Mouse (Mus musculus): ENCODE data around the gene Vps35l. TPM values are rescaled to one million over a fixed set of nuclear protein-coding genes. Genes with fewer than 3 reads are reported as not detected.

Gene Vps35l
- polyA plus RNA-seq, 1 experiment from 2014 or later, result 63.4 TPM

DNA sequence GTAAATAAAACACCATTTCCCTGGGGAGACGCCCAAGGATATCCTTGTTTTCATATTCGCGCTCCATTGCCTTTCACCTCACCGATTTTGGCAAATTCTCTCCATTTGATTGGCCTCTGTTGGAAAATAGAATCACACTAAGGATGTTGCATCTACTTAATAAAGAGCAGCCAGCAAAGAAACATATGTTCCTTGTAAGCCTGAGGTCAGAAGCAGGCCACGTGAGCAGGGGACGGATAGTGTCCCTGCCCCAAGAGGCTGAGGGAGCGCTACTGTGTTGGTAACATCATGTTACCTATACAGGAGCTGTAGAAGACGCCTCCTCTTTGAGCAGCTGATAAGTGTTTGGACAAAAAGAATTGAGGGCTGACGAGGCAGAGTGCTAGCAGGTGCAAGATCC, 36.5 kb downstream of the Vps35l start:
- Histone ChIP-seq H3K4me1 (ENCODE audit: insufficient read depth) (no peaks in the 10 kb centered on the region), H3K9ac (no peak overlapping the region), H3K27ac (ENCODE audit: low read depth) (no peak overlapping the region), H3K4me3 (ENCODE audit: low read depth, low read length) (no peak overlapping the region), H3K27me3 (ENCODE audit: insufficient read depth, low read length) (no peaks in the 10 kb centered on the region), H3K9me3 (ENCODE audit: low read depth, low read length) (no peaks in the 10 kb centered on the region), H3K4me2 (no peak overlapping the region), H3K36me3 (ENCODE audit: insufficient read depth) (peaks cover 21% of the 10 kb centered on the region; the same call in 1 of the 2 replicates)
- 73% methylated on average over 9 of the region's 9 CpGs for WGBS
- DNase-seq (no peak), ATAC-seq (ENCODE audit: insufficient read depth) (no peak)
- TF ChIP-seq CTCF (IDR thresholded peaks at IDR 0.05; ENCODE audit: low read depth), result no peak

DNA sequence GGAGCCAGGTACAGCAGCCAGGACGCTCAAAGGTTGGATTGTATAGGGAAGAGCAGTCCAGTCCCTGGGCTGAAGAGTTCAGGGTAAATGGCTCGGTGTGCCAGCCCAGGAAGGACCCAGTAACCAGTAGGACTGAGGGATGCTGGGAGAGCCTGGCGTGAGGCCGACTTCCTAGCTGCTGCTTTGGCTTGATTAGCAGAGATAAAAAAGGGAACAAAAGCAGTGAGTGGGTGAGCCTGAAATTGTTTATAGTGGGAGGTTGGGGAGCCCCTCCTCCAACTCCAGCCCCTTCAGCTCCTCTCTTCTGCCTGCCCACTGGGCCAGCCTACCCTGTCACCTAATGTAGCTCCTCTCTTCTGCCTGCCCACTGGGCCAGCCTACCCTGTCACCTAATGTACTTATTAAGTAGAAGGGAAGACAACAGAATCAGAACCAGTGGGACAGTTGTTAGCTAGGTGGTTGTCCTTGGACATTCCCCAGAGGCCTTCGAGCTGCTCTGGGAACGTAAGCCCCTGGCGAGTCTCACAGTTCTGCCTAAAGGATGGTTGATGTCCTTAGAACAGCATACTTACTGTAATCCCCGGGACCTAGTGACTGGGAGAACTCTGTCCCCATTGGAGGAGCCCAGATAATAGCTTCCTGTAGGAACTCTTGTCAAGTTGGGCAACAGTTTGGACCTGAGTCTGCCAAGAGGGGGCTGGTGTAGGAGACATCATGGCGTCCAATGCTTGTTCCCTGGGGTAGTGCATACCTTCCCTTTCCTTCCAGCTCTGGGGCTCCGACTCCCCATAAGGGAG, 37.8 kb downstream of the Vps35l start:
- peak; percentile 61 for DNase-seq

DNA sequence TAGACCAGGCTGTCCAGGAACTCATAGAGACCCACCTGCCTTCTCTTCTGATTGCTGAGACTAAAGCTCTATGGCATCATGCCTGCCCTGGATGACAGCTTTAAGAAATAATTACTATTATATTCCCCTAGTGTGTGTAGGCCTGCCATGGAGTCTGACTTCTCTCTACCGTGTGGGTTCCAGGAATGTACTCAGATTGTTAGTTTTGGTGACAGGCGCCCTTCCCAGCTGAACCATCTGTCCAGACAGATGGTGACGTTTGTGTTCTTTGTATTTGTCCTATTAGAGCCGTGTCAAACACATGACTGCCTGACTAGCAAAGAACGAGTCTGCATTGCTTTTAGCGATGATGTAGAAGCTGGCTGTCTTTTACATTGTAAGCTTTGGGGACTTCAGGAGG, 38.5 kb downstream of the Vps35l start:
- Histone ChIP-seq H3K27me3 (ENCODE audit: insufficient read depth, low read length) (no peaks in the 10 kb centered on the region), H3K4me1 (ENCODE audit: insufficient read depth) (no peaks in the 10 kb centered on the region), H3K27ac (ENCODE audit: low read depth) (no peak overlapping the region), H3K4me2 (no peak overlapping the region), H3K4me3 (ENCODE audit: low read depth, low read length) (no peak overlapping the region), H3K9me3 (ENCODE audit: low read depth, low read length) (no peaks in the 10 kb centered on the region), H3K36me3 (ENCODE audit: insufficient read depth) (peaks cover 18% of the 10 kb centered on the region; the same call in 1 of the 2 replicates), H3K9ac (no peak overlapping the region)
- DNase-seq (no peak), ATAC-seq (ENCODE audit: insufficient read depth) (no peak)
- TF ChIP-seq CTCF (IDR thresholded peaks at IDR 0.05; ENCODE audit: low read depth), result no peak
- WGBS, result 68% methylated on average over 6 of the region's 6 CpGs

More for the DNA sequence above, 37.8 kb downstream of the Vps35l start:
- Histone ChIP-seq H3K27me3 (ENCODE audit: insufficient read depth, low read length) (no peaks in the 10 kb centered on the region), H3K4me3 (ENCODE audit: low read depth, low read length) (no peak overlapping the region), H3K27ac (ENCODE audit: low read depth) (no peak overlapping the region), H3K4me2 (no peak overlapping the region), H3K9ac (no peak overlapping the region), H3K4me1 (ENCODE audit: insufficient read depth) (no peaks in the 10 kb centered on the region), H3K9me3 (ENCODE audit: low read depth, low read length) (no peaks in the 10 kb centered on the region), H3K36me3 (ENCODE audit: insufficient read depth) (peaks cover 18% of the 10 kb centered on the region; the same call in 1 of the 2 replicates)
- 68% methylated on average over 10 of the region's 10 CpGs for WGBS
- TF ChIP-seq CTCF (IDR thresholded peaks at IDR 0.05; ENCODE audit: low read depth), result no peak
- ATAC-seq (ENCODE audit: insufficient read depth), result peak; percentile 63; the same call in 1 of the 2 replicates

DNA sequence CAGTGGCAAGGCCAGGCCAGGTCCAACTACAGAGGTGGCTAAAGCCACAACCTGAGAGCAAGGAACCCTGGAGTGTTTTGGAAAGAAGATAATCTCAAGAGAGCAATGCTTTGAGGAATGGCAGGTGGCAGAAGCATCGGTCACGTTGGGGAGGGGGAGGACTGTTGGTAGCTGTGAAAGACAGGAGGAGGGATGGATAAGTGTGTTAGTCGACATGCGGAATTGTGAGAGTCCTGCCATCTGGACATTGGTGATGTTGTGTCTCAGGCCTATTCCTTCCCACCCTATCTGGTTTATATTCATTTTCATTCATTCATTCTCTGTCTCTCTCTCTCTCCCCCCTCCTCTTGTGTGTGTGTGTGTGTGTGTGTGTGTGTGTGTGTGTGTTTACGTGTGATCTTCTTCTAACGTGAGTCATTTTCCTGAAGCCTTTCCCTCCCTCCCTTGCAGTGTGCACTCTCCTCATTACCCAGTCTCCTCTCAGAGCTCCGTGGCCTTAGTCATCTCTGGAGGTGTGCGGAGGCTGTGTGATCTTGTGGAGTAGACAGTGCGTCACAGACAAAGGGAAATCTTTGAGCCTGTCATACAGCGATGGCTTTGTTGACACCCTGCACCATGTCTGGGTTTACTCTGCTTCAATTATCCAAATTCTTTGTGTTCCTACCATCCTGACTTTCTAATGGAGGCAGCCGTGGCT, 43.4 kb downstream of the Vps35l start:
- Histone ChIP-seq H3K4me3 (ENCODE audit: low read depth, low read length) (no peak overlapping the region), H3K9ac (no peak overlapping the region), H3K27me3 (ENCODE audit: insufficient read depth, low read length) (no peaks in the 10 kb centered on the region), H3K4me2 (no peak overlapping the region), H3K9me3 (ENCODE audit: low read depth, low read length) (no peaks in the 10 kb centered on the region), H3K36me3 (ENCODE audit: insufficient read depth) (peaks cover 10% of the 10 kb centered on the region; the same call in 1 of the 2 replicates), H3K4me1 (ENCODE audit: insufficient read depth) (no peaks in the 10 kb centered on the region), H3K27ac (ENCODE audit: low read depth) (no peak overlapping the region)
- ATAC-seq (ENCODE audit: insufficient read depth) (no peak), DNase-seq (no peak)
- whole genome bisulfite sequencing, result 78% methylated on average over 11 of the region's 11 CpGs
- no peak for TF ChIP-seq CTCF (IDR thresholded peaks at IDR 0.05; ENCODE audit: low read depth)

DNA sequence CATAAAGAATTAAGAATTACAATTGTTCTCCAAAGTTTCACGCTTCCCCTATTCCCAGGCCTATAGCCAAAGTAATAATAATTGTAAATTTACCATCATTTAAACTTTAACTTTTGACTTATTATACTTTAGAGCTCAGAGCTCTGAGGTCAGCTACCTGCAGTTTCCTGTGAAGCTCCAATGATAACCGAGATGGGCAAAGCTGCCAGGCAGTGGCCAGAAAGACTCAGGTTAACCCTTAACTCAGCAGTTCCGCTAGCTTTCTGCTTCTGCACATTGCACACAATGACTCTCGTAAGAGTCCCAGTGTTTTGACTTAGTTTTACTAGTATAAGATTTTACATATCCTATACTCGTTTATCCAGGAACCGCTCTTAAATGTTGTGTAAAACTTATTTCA, 46.1 kb downstream of the Vps35l start:
- Histone ChIP-seq H3K36me3 (ENCODE audit: insufficient read depth) (0 out of 2 replicates have a peak, but pooled peaks cover 4% of the 10 kb centered on the region), H3K9ac (no peak overlapping the region), H3K9me3 (ENCODE audit: low read depth, low read length) (no peaks in the 10 kb centered on the region), H3K27me3 (ENCODE audit: insufficient read depth, low read length) (no peaks in the 10 kb centered on the region), H3K27ac (ENCODE audit: low read depth) (no peak overlapping the region), H3K4me1 (ENCODE audit: insufficient read depth) (no peaks in the 10 kb centered on the region), H3K4me2 (no peak overlapping the region), H3K4me3 (ENCODE audit: low read depth, low read length) (no peak overlapping the region)
- no peak for DNase-seq
- 80% methylated on average over 6 of the region's 6 CpGs for WGBS
- ATAC-seq (ENCODE audit: insufficient read depth), result no peak
- no peak for TF ChIP-seq CTCF (IDR thresholded peaks at IDR 0.05; ENCODE audit: low read depth)

DNA sequence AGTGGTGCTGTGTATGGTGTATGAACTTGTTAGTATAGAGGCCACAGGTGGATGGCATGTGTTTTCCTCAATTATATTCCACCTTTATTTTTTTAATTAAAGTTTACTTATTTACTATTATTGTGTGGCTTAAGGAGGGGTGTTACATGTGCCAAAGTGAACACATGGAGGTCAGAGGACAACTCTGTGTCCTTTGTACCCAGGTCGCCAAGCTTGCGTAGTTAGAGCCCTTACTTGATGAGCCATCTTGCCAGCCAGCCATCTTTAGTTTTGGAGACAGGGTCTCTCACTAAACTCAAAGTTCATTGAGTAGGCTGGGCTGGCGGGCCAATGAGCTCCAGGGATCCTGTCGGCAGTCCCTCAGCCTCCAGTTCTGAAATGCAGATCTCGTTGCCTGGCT, 47.3 kb downstream of the Vps35l start:
- no peak overlapping the region for H3K4me3 ChIP-seq (ENCODE audit: low read depth, low read length)
- TF ChIP-seq CTCF (IDR thresholded peaks at IDR 0.05; ENCODE audit: low read depth), result no peak
- no peaks in the 10 kb centered on the region for H3K4me1 ChIP-seq (ENCODE audit: insufficient read depth)
- no peaks in the 10 kb centered on the region for H3K9me3 ChIP-seq (ENCODE audit: low read depth, low read length)
- no peak overlapping the region for H3K4me2 ChIP-seq
- 92% methylated on average over 5 of the region's 5 CpGs for WGBS
- no peak for DNase-seq
- no peak overlapping the region for H3K27ac ChIP-seq (ENCODE audit: low read depth)
- H3K36me3 ChIP-seq (ENCODE audit: insufficient read depth), result peaks cover 16% of the 10 kb centered on the region; the same call in 1 of the 2 replicates
- H3K27me3 ChIP-seq (ENCODE audit: insufficient read depth, low read length), result no peaks in the 10 kb centered on the region
- no peak for ATAC-seq (ENCODE audit: insufficient read depth)
- no peak overlapping the region for H3K9ac ChIP-seq

DNA sequence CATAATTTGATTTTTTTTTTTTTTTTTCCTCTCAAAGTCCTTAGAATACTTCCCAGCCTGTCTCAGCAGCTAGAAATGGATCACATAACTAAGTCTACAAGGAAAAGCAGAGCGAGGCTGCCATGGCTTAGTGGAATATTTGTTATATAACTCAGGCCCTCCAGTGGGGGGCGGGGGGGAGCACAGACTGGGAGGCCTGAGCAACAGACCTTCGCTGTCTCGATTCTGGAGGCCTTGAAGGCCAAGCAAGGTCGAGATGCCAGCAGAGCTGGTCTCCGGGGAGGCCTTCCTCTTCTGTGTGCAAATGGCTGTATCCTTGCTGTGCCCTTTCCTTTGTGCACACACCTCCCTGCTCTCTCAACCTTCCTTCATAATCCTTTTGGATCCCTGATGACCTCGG, 48.5 kb downstream of the Vps35l start:
- H3K27me3 ChIP-seq (ENCODE audit: insufficient read depth, low read length), result no peaks in the 10 kb centered on the region
- no peak overlapping the region for H3K27ac ChIP-seq (ENCODE audit: low read depth)
- H3K4me2 ChIP-seq, result no peak overlapping the region
- WGBS, result 64% methylated on average over 7 of the region's 7 CpGs
- DNase-seq (no peak), ATAC-seq (ENCODE audit: insufficient read depth) (no peak)
- no peak overlapping the region for H3K9ac ChIP-seq
- TF ChIP-seq CTCF (IDR thresholded peaks at IDR 0.05; ENCODE audit: low read depth), result no peak
- no peak overlapping the region for H3K4me3 ChIP-seq (ENCODE audit: low read depth, low read length)
- no peaks in the 10 kb centered on the region for H3K4me1 ChIP-seq (ENCODE audit: insufficient read depth)
- H3K9me3 ChIP-seq (ENCODE audit: low read depth, low read length), result no peaks in the 10 kb centered on the region
- H3K36me3 ChIP-seq (ENCODE audit: insufficient read depth), result peaks cover 24% of the 10 kb centered on the region
